Mouse (Mus musculus) midbrain, embryonic 16.5 days (tissue): ENCODE data around the gene Csrnp3. TPM values are rescaled to one million over a fixed set of nuclear protein-coding genes. Genes with fewer than 3 reads are reported as not detected.

Experiments
- ATAC-seq: fragments of 200-750 bp; cut with Nextera tagmentation; 2 replicates; pipeline ENCODE4 v1.8.0; 2017; ENCODE audit warnings: moderate TSS enrichment
- H3K27ac ChIP-seq: fragments of 300-500 bp; sonication (generic); 2 replicates; pipeline ENCODE4 v1.5.1; 2014; ENCODE audit warnings: mild to moderate bottlenecking, low read length, mixed read lengths
- H3K27me3 ChIP-seq: fragments of 300-500 bp; sonication (generic); 2 replicates; pipeline ENCODE4 v1.6.1; 2014; ENCODE audit warnings: low read depth, low read length, mixed read lengths; ENCODE audit not compliant: control insufficient read depth, insufficient read depth
- H3K36me3 ChIP-seq: fragments of 300-500 bp; sonication (generic); 2 replicates; pipeline ENCODE4 v1.6.1; 2014; ENCODE audit warnings: mild to moderate bottlenecking, low read length, moderate library complexity, mixed read lengths; ENCODE audit not compliant: control insufficient read depth, insufficient read depth
- H3K4me1 ChIP-seq: fragments of 300-500 bp; sonication (generic); 2 replicates; pipeline ENCODE4 v1.6.1; 2014; ENCODE audit warnings: mild to moderate bottlenecking, low read length, mixed read lengths; ENCODE audit not compliant: control insufficient read depth, insufficient read depth
- H3K4me2 ChIP-seq: fragments of 300-500 bp; sonication (generic); 2 replicates; pipeline ENCODE4 v1.6.1; 2014; ENCODE audit warnings: mild to moderate bottlenecking, low read length, mixed read lengths
- H3K4me3 ChIP-seq: fragments of 300-500 bp; sonication (generic); 2 replicates; pipeline ENCODE4 v1.5.1; 2014; ENCODE audit warnings: low read depth, mild to moderate bottlenecking, low read length, moderate library complexity, mixed read lengths
- H3K9ac ChIP-seq: fragments of 300-500 bp; sonication (generic); 2 replicates; pipeline ENCODE4 v1.6.1; 2014; ENCODE audit warnings: low read depth, low read length, mixed read lengths
- H3K9me3 ChIP-seq: fragments of 300-500 bp; sonication (generic); replicated peaks from 2 replicates; pipeline ENCODE4 v1.6.1; 2014; ENCODE audit warnings: mild to moderate bottlenecking, low read length, mixed read lengths; ENCODE audit not compliant: control insufficient read depth, poor library complexity, severe bottlenecking
- WGBS: fragments of 180-500 bp; shearing (Covaris S2); extraction: QIAGEN DNeasy Blood & Tissue Kit; methylation state at CpG from one replicate; pipeline ENCODE4 v1.1.7; 2014; 5-methylcytosine and 5-hydroxymethylcytosine counted together
- polyA plus RNA-seq: library from polyadenylated mRNA; unstranded; fragments of >200 nt; fragmentation: Nextera tagmentation; extraction: Ambion mirVana; gene quantifications from 2 replicates; pipeline ENCODE4 v1.2.1, GENCODE M21; 2015

The Csrnp3 gene
- polyA plus RNA-seq, 1 experiment from 2014 or later: 56.0 TPM

- ATAC-seq: no peak
- Histone ChIP-seq H3K27ac (peak overlapping the region; percentile 71), H3K4me1 (peaks cover 43% of the 10 kb centered on the region), H3K4me2 (no peak overlapping the region), H3K9ac (no peak overlapping the region), H3K4me3 (no peak overlapping the region), H3K27me3 (no peaks in the 10 kb centered on the region), H3K9me3 (no peaks in the 10 kb centered on the region), H3K36me3 (no peaks in the 10 kb centered on the region)
- 87% methylated on average over 1 of the region's 1 CpGs for WGBS
Observed at GRCm38 (mm10) chr2:65955804-65956203, 110.2 kb downstream of the Csrnp3 start.

GRCm38 (mm10) chr2:65956727-65957126 is 111.2 kb downstream of the Csrnp3 start:
- no peak overlapping the region for H3K9ac ChIP-seq
- peak overlapping the region; percentile 75 for H3K27ac ChIP-seq
- peak overlapping the region; percentile 26; the same call in 1 of the 2 replicates for H3K4me2 ChIP-seq
- no peaks in the 10 kb centered on the region for H3K27me3 ChIP-seq
- peaks cover 43% of the 10 kb centered on the region for H3K4me1 ChIP-seq
- H3K9me3 ChIP-seq: no peaks in the 10 kb centered on the region
- 30% methylated on average over 9 of the region's 9 CpGs for WGBS
- ATAC-seq: peak; percentile 75
- no peak overlapping the region for H3K4me3 ChIP-seq
- no peaks in the 10 kb centered on the region for H3K36me3 ChIP-seq

- 59% methylated on average over 4 of the region's 4 CpGs for WGBS
- no peak overlapping the region for H3K4me2 ChIP-seq
- H3K27me3 ChIP-seq: no peaks in the 10 kb centered on the region
- 0 out of 2 replicates have a peak, but pooled peaks cover 5% of the 10 kb centered on the region for H3K4me1 ChIP-seq
- H3K27ac ChIP-seq: no peak overlapping the region
- no peak overlapping the region for H3K9ac ChIP-seq
- ATAC-seq: no peak
- no peaks in the 10 kb centered on the region for H3K9me3 ChIP-seq
- H3K36me3 ChIP-seq: no peaks in the 10 kb centered on the region
- H3K4me3 ChIP-seq: no peak overlapping the region
Observed at GRCm38 (mm10) chr2:65963420-65963819, 117.9 kb downstream of the Csrnp3 start.

GRCm38 (mm10) chr2:65968810-65969209 is 123.2 kb downstream of the Csrnp3 start:
- 53% methylated on average over 4 of the region's 4 CpGs for WGBS
- H3K27ac ChIP-seq: peak overlapping the region; percentile 43; the same call in 1 of the 2 replicates
- H3K4me3 ChIP-seq: no peak overlapping the region
- no peak overlapping the region for H3K4me2 ChIP-seq
- H3K9ac ChIP-seq: no peak overlapping the region
- H3K4me1 ChIP-seq: peaks cover 10% of the 10 kb centered on the region
- peaks cover 8% of the 10 kb centered on the region for H3K36me3 ChIP-seq
- H3K9me3 ChIP-seq: no peaks in the 10 kb centered on the region
- H3K27me3 ChIP-seq: no peaks in the 10 kb centered on the region
- 0 out of 2 replicates have a peak, but pooled peaks have one; percentile 22 for ATAC-seq

- H3K4me1 ChIP-seq: peaks cover 12% of the 10 kb centered on the region
- no peaks in the 10 kb centered on the region for H3K27me3 ChIP-seq
- no peak overlapping the region for H3K4me3 ChIP-seq
- ATAC-seq: no peak
- 91% methylated on average over 4 of the region's 4 CpGs for WGBS
- peaks cover 8% of the 10 kb centered on the region for H3K36me3 ChIP-seq
- H3K4me2 ChIP-seq: no peak overlapping the region
- H3K27ac ChIP-seq: no peak overlapping the region
- no peak overlapping the region for H3K9ac ChIP-seq
- no peaks in the 10 kb centered on the region for H3K9me3 ChIP-seq
Observed at GRCm38 (mm10) chr2:65973907-65974306, 128.3 kb downstream of the Csrnp3 start.

GRCm38 (mm10) chr2:65975383-65975782 is 129.8 kb downstream of the Csrnp3 start:
- Histone ChIP-seq H3K4me3 (no peak overlapping the region), H3K4me1 (peaks cover 20% of the 10 kb centered on the region), H3K27me3 (no peaks in the 10 kb centered on the region), H3K9ac (no peak overlapping the region), H3K9me3 (no peaks in the 10 kb centered on the region), H3K36me3 (peaks cover 8% of the 10 kb centered on the region), H3K4me2 (no peak overlapping the region), H3K27ac (no peak overlapping the region)
- WGBS: 53% methylated on average over 5 of the region's 5 CpGs
- no peak for ATAC-seq

- no peaks in the 10 kb centered on the region for H3K36me3 ChIP-seq
- H3K4me1 ChIP-seq: peaks cover 23% of the 10 kb centered on the region
- H3K9ac ChIP-seq: peak overlapping the region; percentile 18; the same call in 1 of the 2 replicates
- no peaks in the 10 kb centered on the region for H3K27me3 ChIP-seq
- peak; percentile 82 for ATAC-seq
- H3K4me2 ChIP-seq: peak overlapping the region; percentile 29; the same call in 1 of the 2 replicates
- 31% methylated on average over 17 of the region's 17 CpGs for WGBS
- H3K27ac ChIP-seq: peak overlapping the region; percentile 73
- H3K4me3 ChIP-seq: no peak overlapping the region
- no peaks in the 10 kb centered on the region for H3K9me3 ChIP-seq
Observed at GRCm38 (mm10) chr2:65979338-65980053, 133.9 kb downstream of the Csrnp3 start.

- Histone ChIP-seq H3K36me3 (no peaks in the 10 kb centered on the region), H3K9ac (no peak overlapping the region), H3K27ac (no peak overlapping the region), H3K9me3 (no peaks in the 10 kb centered on the region), H3K4me1 (peaks cover 20% of the 10 kb centered on the region), H3K4me2 (no peak overlapping the region), H3K27me3 (no peaks in the 10 kb centered on the region), H3K4me3 (no peak overlapping the region)
- no peak for ATAC-seq
- 87% methylated on average over 6 of the region's 6 CpGs for WGBS
Observed at GRCm38 (mm10) chr2:65981470-65981869, 135.9 kb downstream of the Csrnp3 start.

GRCm38 (mm10) chr2:65981965-65982364 is 136.4 kb downstream of the Csrnp3 start:
- H3K4me1 ChIP-seq: peaks cover 20% of the 10 kb centered on the region
- H3K9me3 ChIP-seq: no peaks in the 10 kb centered on the region
- ATAC-seq: no peak
- 61% methylated on average over 4 of the region's 4 CpGs for WGBS
- H3K27me3 ChIP-seq: no peaks in the 10 kb centered on the region
- H3K27ac ChIP-seq: peak overlapping the region; percentile 38; the same call in 1 of the 2 replicates
- no peaks in the 10 kb centered on the region for H3K36me3 ChIP-seq
- H3K4me3 ChIP-seq: no peak overlapping the region
- H3K4me2 ChIP-seq: no peak overlapping the region
- no peak overlapping the region for H3K9ac ChIP-seq
